Mouse (Mus musculus): ENCODE measurements around the gene Gm20721.

The Gm20721 gene

GRCm38 (mm10) chr2:174297086-174297571 lies 49.4 kb downstream of the Gm20721 start:
- no peak for DNase-seq

GRCm38 (mm10) chr2:174295900-174296465 lies 50.5 kb downstream of the Gm20721 start:
- no peak for DNase-seq

- peak; percentile 49 for DNase-seq
Observed at GRCm38 (mm10) chr2:174295175-174295899, 51.2 kb downstream of the Gm20721 start.

- DNase-seq, result no peak
Observed at GRCm38 (mm10) chr2:174294457-174294856, 52.1 kb downstream of the Gm20721 start.

GRCm38 (mm10) chr2:174291662-174292030 lies 54.9 kb downstream of the Gm20721 start:
- no peak for DNase-seq

- DNase-seq, result no peak
Observed at GRCm38 (mm10) chr2:174291029-174291661, 55.4 kb downstream of the Gm20721 start.

- DNase-seq, result no peak
Observed at GRCm38 (mm10) chr2:174288673-174289430, 57.7 kb downstream of the Gm20721 start.

- DNase-seq, result no peak
Observed at GRCm38 (mm10) chr2:174287921-174288320, 58.6 kb downstream of the Gm20721 start.

GRCm38 (mm10) chr2:174285921-174286470 lies 60.5 kb downstream of the Gm20721 start:
- DNase-seq, result no peak

- DNase-seq, result no peak
Observed at GRCm38 (mm10) chr2:174284807-174285457, 61.6 kb downstream of the Gm20721 start.

GRCm38 (mm10) chr2:174284011-174284410 lies 62.5 kb downstream of the Gm20721 start, which contains the start of gene Gnas:
Gene Gnas (plus strand): TSS chr2:174284320.
- DNase-seq, result peak; percentile 43

- no peak for DNase-seq
Observed at GRCm38 (mm10) chr2:174283341-174283740, 63.2 kb downstream of the Gm20721 start.
